Mouse (Mus musculus): ENCODE data around the gene Zmym4. TPM values are rescaled to one million over a fixed set of nuclear protein-coding genes. Genes with fewer than 3 reads are reported as not detected.
A peak's percentile ranks its signal among the peaks of the same experiment; 100 is the strongest.
"Not testable (repeated sequence)": the region's sequence is repeated elsewhere in the genome, so short reads cannot be mapped to it uniquely, and the experiment has no call there.

The Zmym4 gene
- polyA plus RNA-seq (2012; ENCODE audit: insufficient read depth, insufficient read length, low replicate concordance, missing spikeins): not detected in 2 replicates

GRCm38 (mm10) chr4:126967864-126968821, at the start of gene Zmym4:
Gene Zmym4 (minus strand): TSS chr4:126968135.
- TF ChIP-seq POLR2A (IDR thresholded peaks at IDR 0.05; ENCODE audit: insufficient read depth, low read depth, low read length): no peak
- WGBS: 5% methylated on average over 54 of the region's 54 CpGs
- Histone ChIP-seq H3K4me3 (ENCODE audit: insufficient read depth, low read depth, low read length) (peak within 1 kb of the TSS; percentile 100), H3K27ac (ENCODE audit: insufficient read depth, low read depth, low read length) (peak within 1 kb of the TSS; percentile 86), H3K4me1 (ENCODE audit: control insufficient read depth, insufficient read depth, low read length) (no peaks in the 10 kb centered on the region)

GRCm38 (mm10) chr4:127016366-127016765, 48.4 kb upstream of the Zmym4 start:
- no peak for TF ChIP-seq CTCF (IDR thresholded peaks at IDR 0.05; ENCODE audit: insufficient read depth, low read depth, low read length)
- TF ChIP-seq POLR2A (IDR thresholded peaks at IDR 0.05; ENCODE audit: insufficient read depth, low read depth, low read length): no peak
- Histone ChIP-seq H3K27ac (ENCODE audit: insufficient read depth, low read depth, low read length) (no peak overlapping the region), H3K4me1 (ENCODE audit: control insufficient read depth, insufficient read depth, low read length) (peaks cover 4% of the 10 kb centered on the region; the same call in 1 of the 2 replicates), H3K4me3 (ENCODE audit: insufficient read depth, low read depth, low read length) (no peak overlapping the region)
- WGBS: 62% methylated on average over 4 of the region's 4 CpGs

GRCm38 (mm10) chr4:127015294-127015993, 47.5 kb upstream of the Zmym4 start:
- TF ChIP-seq CTCF (IDR thresholded peaks at IDR 0.05; ENCODE audit: insufficient read depth, low read depth, low read length): peak; percentile 55; the same call in 1 of the 2 replicates
- H3K4me3 ChIP-seq (ENCODE audit: insufficient read depth, low read depth, low read length): peak overlapping the region; percentile 57
- H3K27ac ChIP-seq (ENCODE audit: insufficient read depth, low read depth, low read length): peak overlapping the region; percentile 97
- H3K4me1 ChIP-seq (ENCODE audit: control insufficient read depth, insufficient read depth, low read length): not testable (repeated sequence)
- WGBS: 7% methylated on average over 14 of the region's 26 CpGs

- WGBS: 13% methylated on average over 25 of the region's 25 CpGs
- Histone ChIP-seq H3K4me3 (ENCODE audit: insufficient read depth, low read depth, low read length) (peak overlapping the region; percentile 40), H3K4me1 (ENCODE audit: control insufficient read depth, insufficient read depth, low read length) (peaks cover 6% of the 10 kb centered on the region), H3K27ac (ENCODE audit: insufficient read depth, low read depth, low read length) (peak overlapping the region; percentile 23)
- TF ChIP-seq CTCF (IDR thresholded peaks at IDR 0.05; ENCODE audit: insufficient read depth, low read depth, low read length) (no peak), POLR2A (IDR thresholded peaks at IDR 0.05; ENCODE audit: insufficient read depth, low read depth, low read length) (no peak)
These were observed 37.4 kb upstream of the Zmym4 start for GRCm38 (mm10) chr4:127005113-127005936.

- 64% methylated on average over 3 of the region's 3 CpGs for WGBS
- Histone ChIP-seq H3K27ac (ENCODE audit: insufficient read depth, low read depth, low read length) (no peak overlapping the region), H3K4me3 (ENCODE audit: insufficient read depth, low read depth, low read length) (no peak overlapping the region), H3K4me1 (ENCODE audit: control insufficient read depth, insufficient read depth, low read length) (peaks cover 6% of the 10 kb centered on the region)
- TF ChIP-seq CTCF (IDR thresholded peaks at IDR 0.05; ENCODE audit: insufficient read depth, low read depth, low read length) (no peak), POLR2A (IDR thresholded peaks at IDR 0.05; ENCODE audit: insufficient read depth, low read depth, low read length) (no peak)
These were observed 36.4 kb upstream of the Zmym4 start for GRCm38 (mm10) chr4:127004384-127004783.

- no peak overlapping the region for H3K27ac ChIP-seq (ENCODE audit: insufficient read depth, low read depth, low read length)
- 40% methylated on average over 8 of the region's 8 CpGs for WGBS
- peaks cover 6% of the 10 kb centered on the region for H3K4me1 ChIP-seq (ENCODE audit: control insufficient read depth, insufficient read depth, low read length)
- H3K4me3 ChIP-seq (ENCODE audit: insufficient read depth, low read depth, low read length): no peak overlapping the region
- TF ChIP-seq POLR2A (IDR thresholded peaks at IDR 0.05; ENCODE audit: insufficient read depth, low read depth, low read length) (no peak), CTCF (IDR thresholded peaks at IDR 0.05; ENCODE audit: insufficient read depth, low read depth, low read length) (no peak)
These were observed 32.7 kb upstream of the Zmym4 start for GRCm38 (mm10) chr4:127000601-127001105.

GRCm38 (mm10) chr4:126999372-126999771, 31.4 kb upstream of the Zmym4 start:
- H3K4me3 ChIP-seq (ENCODE audit: insufficient read depth, low read depth, low read length); H3K4me1 ChIP-seq (ENCODE audit: control insufficient read depth, insufficient read depth, low read length); H3K27ac ChIP-seq (ENCODE audit: insufficient read depth, low read depth, low read length): not testable (repeated sequence)
- WGBS: 96% methylated on average over 16 of the region's 16 CpGs

- Histone ChIP-seq H3K27ac (ENCODE audit: insufficient read depth, low read depth, low read length) (no peak overlapping the region), H3K4me3 (ENCODE audit: insufficient read depth, low read depth, low read length) (no peak overlapping the region), H3K4me1 (ENCODE audit: control insufficient read depth, insufficient read depth, low read length) (no peaks in the 10 kb centered on the region)
- TF ChIP-seq POLR2A (IDR thresholded peaks at IDR 0.05; ENCODE audit: insufficient read depth, low read depth, low read length) (no peak), CTCF (IDR thresholded peaks at IDR 0.05; ENCODE audit: insufficient read depth, low read depth, low read length) (no peak)
- WGBS: 69% methylated on average over 5 of the region's 5 CpGs
These were observed 24.4 kb upstream of the Zmym4 start for GRCm38 (mm10) chr4:126992356-126992755.
